Mouse (Mus musculus): ENCODE results near the gene Pcolce. TPM values are rescaled to one million over a fixed set of nuclear protein-coding genes. Genes with fewer than 3 reads are reported as not detected.

The Pcolce gene
- polyA plus RNA-seq, 1 experiment, result 651 TPM

DNA sequence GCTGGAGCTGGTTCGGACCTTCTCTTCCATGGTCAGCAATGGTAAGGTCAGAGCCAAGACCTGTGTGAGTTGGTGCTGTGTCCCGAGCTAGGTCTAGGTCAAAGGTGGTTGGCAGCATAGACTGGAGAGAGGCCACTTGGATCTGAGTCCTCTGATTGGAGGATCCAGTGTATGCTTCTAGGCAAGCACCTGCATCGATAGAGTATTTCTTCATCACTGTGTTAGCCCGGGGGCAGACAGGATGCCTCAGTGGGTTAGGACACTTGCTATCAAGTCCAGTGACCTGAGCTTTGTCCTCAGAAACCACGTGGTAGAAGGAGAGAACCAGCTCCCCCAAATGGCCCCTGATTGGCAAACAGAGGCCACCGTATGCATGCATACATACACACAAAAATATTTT lies 33.3 kb downstream of the Pcolce start:
- Histone ChIP-seq H3K36me3 (ENCODE audit: control insufficient read depth, insufficient read depth) (no peaks in the 10 kb centered on the region), H3K79me2 (ENCODE audit: control insufficient read depth, insufficient read depth) (no peaks in the 10 kb centered on the region), H3K4me3 (ENCODE audit: insufficient read depth, poor library complexity, severe bottlenecking) (no peak overlapping the region), H3K27me3 (ENCODE audit: control insufficient read depth, insufficient read depth, insufficient read length) (peaks cover 30% of the 10 kb centered on the region), H3K79me3 (ENCODE audit: low read depth) (no peaks in the 10 kb centered on the region), H3ac (ENCODE audit: control insufficient read depth, insufficient read length, low read depth) (no peak overlapping the region)
- TF ChIP-seq USF1 (IDR thresholded peaks at IDR 0.05; ENCODE audit: low read depth), result no peak
- TF ChIP-seq CEBPB (IDR thresholded peaks at IDR 0.05; ENCODE audit: low read depth), result no peak
- no peak for TF ChIP-seq MAX (IDR thresholded peaks at IDR 0.05)
- no peak for TF ChIP-seq MYOG (IDR thresholded peaks at IDR 0.05; ENCODE audit: control insufficient read depth, extremely low read depth, insufficient read length)
- no peak for TF ChIP-seq CTCF (IDR thresholded peaks at IDR 0.05; ENCODE audit: control insufficient read depth, insufficient read depth, insufficient read length)
- no peak for TF ChIP-seq MYOD1 (IDR thresholded peaks at IDR 0.05; ENCODE audit: control insufficient read depth, insufficient read length, low read depth)
- no peak for TF ChIP-seq FOSL1 (IDR thresholded peaks at IDR 0.05; ENCODE audit: insufficient read depth, low read length, poor library complexity, severe bottlenecking)

- TF ChIP-seq MYOD1 (IDR thresholded peaks at IDR 0.05; ENCODE audit: control insufficient read depth, insufficient read length, low read depth), result no peak
- TF ChIP-seq FOSL1 (IDR thresholded peaks at IDR 0.05; ENCODE audit: insufficient read depth, low read length, poor library complexity, severe bottlenecking), result no peak
- TF ChIP-seq MYOG (IDR thresholded peaks at IDR 0.05; ENCODE audit: control insufficient read depth, extremely low read depth, insufficient read length), result no peak
- TF ChIP-seq CTCF (IDR thresholded peaks at IDR 0.05; ENCODE audit: control insufficient read depth, insufficient read depth, insufficient read length), result no peak
- no peak for TF ChIP-seq USF1 (IDR thresholded peaks at IDR 0.05; ENCODE audit: low read depth)
- TF ChIP-seq CEBPB (IDR thresholded peaks at IDR 0.05; ENCODE audit: low read depth), result no peak
- no peak for TF ChIP-seq MAX (IDR thresholded peaks at IDR 0.05)
- H3K36me3 ChIP-seq (ENCODE audit: control insufficient read depth, insufficient read depth), result no peaks in the 10 kb centered on the region
- peaks cover 13% of the 10 kb centered on the region for H3K27me3 ChIP-seq (ENCODE audit: control insufficient read depth, insufficient read depth, insufficient read length)
- no peaks in the 10 kb centered on the region for H3K79me2 ChIP-seq (ENCODE audit: control insufficient read depth, insufficient read depth)
- no peak overlapping the region for H3K4me3 ChIP-seq (ENCODE audit: insufficient read depth, poor library complexity, severe bottlenecking)
- no peaks in the 10 kb centered on the region for H3K79me3 ChIP-seq (ENCODE audit: low read depth)
- no peak overlapping the region for H3ac ChIP-seq (ENCODE audit: control insufficient read depth, insufficient read length, low read depth)
Observed at GRCm38 (mm10) chr5:137574470-137574901, 39.1 kb downstream of the Pcolce start.

DNA sequence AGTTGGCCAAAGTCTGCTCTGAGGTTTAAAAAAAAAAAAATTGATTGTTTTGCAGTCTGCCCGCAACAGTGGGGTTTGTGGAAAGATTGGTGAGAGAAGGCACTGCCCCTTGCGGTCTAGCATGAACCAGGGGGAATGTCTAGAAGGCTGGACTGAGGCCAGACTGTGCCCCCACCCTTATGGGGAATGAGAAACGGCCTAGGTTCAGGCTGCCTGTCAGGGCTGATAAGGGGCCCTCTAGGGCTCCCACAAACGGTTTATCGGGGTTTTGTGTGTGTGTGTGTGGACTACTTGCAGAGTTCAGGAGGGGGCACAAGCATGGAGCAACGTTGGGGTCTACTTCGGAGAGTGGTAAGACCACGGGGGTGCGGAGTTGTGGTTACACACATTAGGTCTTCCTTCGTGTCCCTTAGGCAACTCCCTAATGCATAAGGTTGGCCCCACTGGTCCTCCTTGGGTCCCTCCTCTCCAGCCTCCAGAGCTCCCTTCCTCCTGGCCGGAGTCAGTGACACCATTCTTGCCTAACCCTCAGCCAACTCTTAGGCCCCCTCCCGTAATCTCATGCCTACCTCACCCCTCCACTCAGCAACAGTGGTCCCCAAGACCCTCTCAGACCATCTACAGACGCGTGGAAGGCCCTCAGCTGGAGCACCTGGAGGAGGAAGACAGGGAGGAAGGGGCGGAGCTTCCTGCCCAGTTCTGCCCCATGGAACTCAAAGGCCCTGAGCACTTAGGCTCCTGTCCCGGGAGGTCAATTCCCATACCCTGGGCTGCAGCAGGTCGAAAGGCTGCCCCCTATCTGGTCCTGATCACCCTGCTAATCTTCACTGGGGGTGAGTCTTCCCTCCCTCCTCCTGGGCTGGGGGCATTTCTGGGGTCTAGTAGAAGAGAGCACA lies 42.6 kb downstream of the Pcolce start:
- H3K4me3 ChIP-seq (ENCODE audit: insufficient read depth, poor library complexity, severe bottlenecking), result no peak overlapping the region
- TF ChIP-seq CEBPB (IDR thresholded peaks at IDR 0.05; ENCODE audit: low read depth), result no peak

DNA sequence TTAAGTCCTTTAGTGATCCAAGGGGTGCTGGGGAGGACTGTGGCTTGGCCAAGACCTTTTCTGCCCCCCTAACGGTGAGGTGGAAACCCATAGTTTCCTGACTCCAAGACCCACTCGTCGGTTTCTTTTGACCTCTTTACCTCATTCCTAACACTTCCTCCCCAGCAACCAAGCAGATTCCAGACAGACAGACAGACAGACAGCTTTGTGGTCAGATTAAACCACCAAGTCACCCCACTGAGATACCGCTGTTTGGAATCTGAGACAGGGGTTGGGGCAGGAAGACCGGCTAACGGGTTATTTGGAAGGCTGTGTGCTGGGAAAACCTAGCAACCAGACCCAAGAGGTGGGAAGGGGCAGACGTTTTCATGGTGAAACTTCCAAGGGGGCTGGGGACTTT lies 43.4 kb downstream of the Pcolce start:
- no peaks in the 10 kb centered on the region for H3K36me3 ChIP-seq (ENCODE audit: control insufficient read depth, insufficient read depth)
- H3K27me3 ChIP-seq (ENCODE audit: control insufficient read depth, insufficient read depth, insufficient read length), result peaks cover 29% of the 10 kb centered on the region
- no peaks in the 10 kb centered on the region for H3K79me2 ChIP-seq (ENCODE audit: control insufficient read depth, insufficient read depth)
- no peaks in the 10 kb centered on the region for H3K79me3 ChIP-seq (ENCODE audit: low read depth)
- TF ChIP-seq MYOG (IDR thresholded peaks at IDR 0.05; ENCODE audit: control insufficient read depth, extremely low read depth, insufficient read length) (no peak), MAX (IDR thresholded peaks at IDR 0.05) (no peak), CTCF (IDR thresholded peaks at IDR 0.05; ENCODE audit: control insufficient read depth, insufficient read depth, insufficient read length) (no peak), MYOD1 (IDR thresholded peaks at IDR 0.05; ENCODE audit: control insufficient read depth, insufficient read length, low read depth) (no peak), CEBPB (IDR thresholded peaks at IDR 0.05; ENCODE audit: low read depth) (no peak), USF1 (IDR thresholded peaks at IDR 0.05; ENCODE audit: low read depth) (no peak), FOSL1 (IDR thresholded peaks at IDR 0.05; ENCODE audit: insufficient read depth, low read length, poor library complexity, severe bottlenecking) (no peak)
- no peak overlapping the region for H3ac ChIP-seq (ENCODE audit: control insufficient read depth, insufficient read length, low read depth)
- H3K4me3 ChIP-seq (ENCODE audit: insufficient read depth, poor library complexity, severe bottlenecking), result no peak overlapping the region

More for the DNA sequence above, 42.6 kb downstream of the Pcolce start:
- Histone ChIP-seq H3K36me3 (ENCODE audit: control insufficient read depth, insufficient read depth) (no peaks in the 10 kb centered on the region), H3K27me3 (ENCODE audit: control insufficient read depth, insufficient read depth, insufficient read length) (peaks cover 24% of the 10 kb centered on the region), H3ac (ENCODE audit: control insufficient read depth, insufficient read length, low read depth) (no peak overlapping the region), H3K79me2 (ENCODE audit: control insufficient read depth, insufficient read depth) (no peaks in the 10 kb centered on the region), H3K79me3 (ENCODE audit: low read depth) (no peaks in the 10 kb centered on the region)

- Histone ChIP-seq H3K27me3 (ENCODE audit: control insufficient read depth, insufficient read depth, insufficient read length) (peaks cover 27% of the 10 kb centered on the region), H3K79me3 (ENCODE audit: low read depth) (no peaks in the 10 kb centered on the region), H3K4me3 (ENCODE audit: insufficient read depth, poor library complexity, severe bottlenecking) (no peak within 1 kb of the TSS), H3K79me2 (ENCODE audit: control insufficient read depth, insufficient read depth) (no peaks in the 10 kb centered on the region), H3K36me3 (ENCODE audit: control insufficient read depth, insufficient read depth) (no peaks in the 10 kb centered on the region), H3ac (ENCODE audit: control insufficient read depth, insufficient read length, low read depth) (no peak within 1 kb of the TSS)
- no peak for TF ChIP-seq MYOG (IDR thresholded peaks at IDR 0.05; ENCODE audit: control insufficient read depth, extremely low read depth, insufficient read length)
Observed at GRCm38 (mm10) chr5:137569665-137570064, 43.9 kb downstream of the Pcolce start, which contains the start of gene Tfr2. Gene Tfr2 (plus strand): TSS chr5:137569840.

DNA sequence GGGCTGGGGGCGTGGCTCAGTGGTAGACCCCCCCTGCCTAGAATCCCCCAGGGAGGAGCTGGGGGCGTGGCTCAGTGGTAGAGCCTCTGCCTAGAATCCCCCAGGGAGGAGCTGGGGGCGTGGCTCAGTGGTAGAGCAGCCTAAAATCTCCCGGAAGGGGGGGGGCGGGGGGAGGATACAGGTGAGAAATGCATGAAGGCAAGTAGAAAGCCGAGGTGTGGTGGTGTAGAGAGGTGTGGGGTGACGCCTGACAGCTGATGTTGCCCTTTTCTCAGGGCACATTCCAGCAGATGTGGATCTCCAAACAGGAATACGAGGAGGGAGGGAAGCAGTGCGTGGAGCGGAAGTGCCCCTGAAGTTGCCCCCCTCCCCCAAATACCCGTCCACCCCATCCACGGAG lies 44.6 kb downstream of the Pcolce start:
- TF ChIP-seq FOSL1 (IDR thresholded peaks at IDR 0.05; ENCODE audit: insufficient read depth, low read length, poor library complexity, severe bottlenecking), result no peak
- no peak for TF ChIP-seq MAX (IDR thresholded peaks at IDR 0.05)
- no peak for TF ChIP-seq MYOG (IDR thresholded peaks at IDR 0.05; ENCODE audit: control insufficient read depth, extremely low read depth, insufficient read length)
- TF ChIP-seq MYOD1 (IDR thresholded peaks at IDR 0.05; ENCODE audit: control insufficient read depth, insufficient read length, low read depth), result no peak
- no peak for TF ChIP-seq CTCF (IDR thresholded peaks at IDR 0.05; ENCODE audit: control insufficient read depth, insufficient read depth, insufficient read length)
- Histone ChIP-seq H3K27me3 (ENCODE audit: control insufficient read depth, insufficient read depth, insufficient read length) (peaks cover 21% of the 10 kb centered on the region), H3K4me3 (ENCODE audit: insufficient read depth, poor library complexity, severe bottlenecking) (no peak overlapping the region), H3K79me2 (ENCODE audit: control insufficient read depth, insufficient read depth) (no peaks in the 10 kb centered on the region), H3K79me3 (ENCODE audit: low read depth) (no peaks in the 10 kb centered on the region), H3K36me3 (ENCODE audit: control insufficient read depth, insufficient read depth) (no peaks in the 10 kb centered on the region), H3ac (ENCODE audit: control insufficient read depth, insufficient read length, low read depth) (no peak overlapping the region)
